Mouse (Mus musculus) testis, adult 2 months (tissue): Measurements from ENCODE around the gene Ppp1cc. TPM values are rescaled to one million over a fixed set of nuclear protein-coding genes. Genes with fewer than 3 reads are reported as not detected.
A peak's percentile ranks its signal among the peaks of the same experiment; 100 is the strongest.

Experiments used
- H3K27ac ChIP-seq: fragments of 200-500 bp; 2 replicates; pipeline ENCODE4 v1.5.1; 2012; ENCODE audit warnings: low read depth, low read length; ENCODE audit not compliant: control insufficient read depth, insufficient read depth
- H3K27me3 ChIP-seq: fragments of 200-500 bp; 2 replicates; pipeline ENCODE4 v1.6.1; 2012; ENCODE audit warnings: mild to moderate bottlenecking, low read length, moderate library complexity; ENCODE audit not compliant: control insufficient read depth, insufficient read depth
- H3K36me3 ChIP-seq: fragments of 200-500 bp; 2 replicates; pipeline ENCODE4 v1.6.1; 2012; ENCODE audit warnings: mild to moderate bottlenecking, low read length; ENCODE audit not compliant: control insufficient read depth, insufficient read depth
- H3K4me1 ChIP-seq: fragments of 200-500 bp; 2 replicates; pipeline ENCODE4 v1.6.1; 2012; ENCODE audit warnings: low read length; ENCODE audit not compliant: control insufficient read depth, insufficient read depth
- H3K4me3 ChIP-seq: fragments of 200-500 bp; 2 replicates; pipeline ENCODE4 v1.5.1; 2012; ENCODE audit warnings: low read depth, mild to moderate bottlenecking, low read length, moderate library complexity, mixed read lengths; ENCODE audit not compliant: control insufficient read depth
- CTCF ChIP-seq: fragments of 200-500 bp; IDR thresholded peaks from 2 replicates; pipeline ENCODE4 v1.5.1; 2012; ENCODE audit warnings: low read depth, mild to moderate bottlenecking, inconsistent platforms, low read length, moderate library complexity; ENCODE audit not compliant: control insufficient read depth, insufficient read depth, insufficient replicate concordance
- POLR2A ChIP-seq: fragments of 200-500 bp; IDR thresholded peaks from 2 replicates; pipeline ENCODE4 v1.6.1; 2012; ENCODE audit warnings: low read depth, mild to moderate bottlenecking, inconsistent platforms, low read length, moderate library complexity; ENCODE audit not compliant: control insufficient read depth
- polyA plus RNA-seq: library from polyadenylated mRNA; depleted of rRNA; stranded (reverse); fragments of >200 nt; gene quantifications from 2 replicates; pipeline ENCODE4 v1.2.3, GENCODE M21; 2012

Ppp1cc gene
- polyA plus RNA-seq, 1 experiment, result 524 TPM

DNA sequence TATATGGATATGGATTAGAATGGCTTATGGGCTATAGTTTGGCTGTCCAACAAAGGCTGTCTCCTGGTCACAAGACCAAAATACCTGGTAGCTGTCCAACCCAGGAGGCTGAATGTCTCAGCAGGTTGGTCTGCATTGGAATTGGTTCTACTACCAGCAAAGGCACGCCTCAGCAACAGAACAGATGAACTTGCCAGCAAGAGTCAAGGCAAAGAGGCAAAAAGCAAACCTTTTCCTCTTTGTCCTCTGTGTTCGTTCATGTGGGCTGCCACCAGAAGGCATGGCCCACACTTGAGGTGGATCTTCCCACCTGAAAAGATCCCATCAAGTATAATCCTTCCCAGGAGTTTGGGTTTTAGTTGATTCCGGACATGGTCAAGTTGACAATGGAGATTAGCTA, 17.4 kb upstream of the Ppp1cc start, which contains the start of gene Ccdc63:
Gene Ccdc63 (minus strand): TSS at position 101 of the 400 bp plus-strand sequence.
- Histone ChIP-seq H3K27me3 (no peaks in the 10 kb centered on the region), H3K4me1 (peaks cover 11% of the 10 kb centered on the region), H3K36me3 (no peaks in the 10 kb centered on the region), H3K4me3 (no peak within 1 kb of the TSS), H3K27ac (no peak within 1 kb of the TSS)
- TF ChIP-seq CTCF, result no peak
- no peak for TF ChIP-seq POLR2A

DNA sequence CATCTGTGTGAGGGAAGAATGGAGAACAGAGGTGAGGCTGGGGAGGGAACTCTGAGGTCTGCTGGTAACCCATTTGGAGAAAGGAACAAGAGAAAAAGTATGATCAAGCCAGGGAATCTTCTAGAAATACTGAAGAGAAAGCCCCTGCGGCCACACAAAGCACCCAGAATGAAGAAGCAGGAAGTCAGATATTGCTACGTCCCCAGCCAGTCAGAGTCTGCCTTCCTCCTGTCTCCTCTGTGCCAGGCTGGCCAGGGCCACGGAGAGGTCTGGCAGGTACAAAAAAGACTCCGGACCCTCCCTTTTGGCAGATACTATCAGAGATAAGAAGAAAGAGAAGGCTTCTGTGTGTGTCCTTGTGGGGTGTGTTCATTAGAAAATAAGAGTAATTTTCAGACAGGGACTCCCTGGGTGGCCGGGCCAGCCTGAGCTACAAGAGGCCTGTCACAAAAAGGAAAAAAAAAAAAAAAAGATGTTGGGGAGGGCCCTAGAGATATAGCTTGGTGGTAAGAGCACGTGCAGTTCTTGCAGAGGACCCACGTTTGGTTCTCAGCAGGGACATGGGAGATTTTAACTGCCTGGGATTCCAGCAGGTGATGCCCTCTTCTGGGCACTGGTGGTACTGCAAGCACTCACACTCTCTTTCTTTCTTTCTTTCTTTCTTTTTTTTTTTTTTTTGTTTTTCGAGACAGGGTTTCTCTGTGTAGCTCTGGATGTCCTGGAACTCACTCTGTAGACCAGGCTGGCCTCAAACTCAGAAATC, 15.7 kb upstream of the Ppp1cc start:
- no peaks in the 10 kb centered on the region for H3K27me3 ChIP-seq
- H3K36me3 ChIP-seq, result no peaks in the 10 kb centered on the region
- H3K4me1 ChIP-seq, result peaks cover 13% of the 10 kb centered on the region
- peak; percentile 81 for TF ChIP-seq CTCF
- no peak for TF ChIP-seq POLR2A
- H3K4me3 ChIP-seq, result no peak overlapping the region
- no peak overlapping the region for H3K27ac ChIP-seq

DNA sequence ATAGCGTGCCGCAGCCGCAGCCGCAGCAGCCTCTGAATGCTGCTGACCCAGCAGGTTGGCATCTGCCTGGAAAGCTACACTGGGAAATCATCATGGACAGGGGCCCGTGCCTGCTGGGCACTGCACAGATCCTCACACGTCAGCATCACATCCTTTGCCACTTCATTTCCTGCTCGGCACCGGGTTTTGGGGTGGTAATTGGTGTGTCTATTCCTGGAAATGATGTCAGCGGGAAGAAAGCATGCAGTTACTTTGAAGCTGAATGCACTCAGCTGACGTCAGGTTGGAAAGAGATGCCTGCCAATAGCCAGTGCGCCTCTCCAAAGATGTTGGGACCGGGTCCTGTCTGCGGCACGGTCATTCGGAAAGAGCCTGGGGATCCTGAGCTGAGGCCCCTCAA, 14.5 kb upstream of the Ppp1cc start:
- H3K36me3 ChIP-seq, result no peaks in the 10 kb centered on the region
- TF ChIP-seq CTCF (no peak), POLR2A (no peak)
- no peaks in the 10 kb centered on the region for H3K27me3 ChIP-seq
- no peak overlapping the region for H3K27ac ChIP-seq
- no peak overlapping the region for H3K4me3 ChIP-seq
- peaks cover 18% of the 10 kb centered on the region for H3K4me1 ChIP-seq

DNA sequence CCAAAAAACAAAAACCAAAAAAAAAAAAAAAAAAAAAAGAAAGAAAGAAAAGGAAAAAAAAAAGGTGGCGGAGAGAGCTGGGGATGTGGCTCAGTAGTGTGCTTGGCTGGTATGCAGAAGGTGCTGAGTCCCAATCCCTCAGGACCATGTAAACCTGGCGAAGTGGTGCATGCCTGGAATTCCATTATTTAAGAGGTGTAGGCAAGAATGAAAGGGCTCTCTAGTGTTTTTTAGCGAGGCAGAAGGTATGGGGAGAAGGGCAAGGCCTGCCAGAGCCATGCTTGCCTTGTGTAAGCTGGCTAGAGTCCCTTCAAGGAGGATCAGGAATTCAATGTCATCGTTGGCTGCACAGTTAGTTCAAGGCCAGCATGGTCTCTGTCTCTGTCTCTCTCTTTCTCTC, 13.3 kb upstream of the Ppp1cc start:
- Histone ChIP-seq H3K27me3 (no peaks in the 10 kb centered on the region), H3K4me3 (peak overlapping the region; percentile 87), H3K4me1 (peaks cover 24% of the 10 kb centered on the region), H3K27ac (peak overlapping the region; percentile 94; the same call in 1 of the 2 replicates), H3K36me3 (no peaks in the 10 kb centered on the region)
- no peak for TF ChIP-seq CTCF
- TF ChIP-seq POLR2A, result no peak

DNA sequence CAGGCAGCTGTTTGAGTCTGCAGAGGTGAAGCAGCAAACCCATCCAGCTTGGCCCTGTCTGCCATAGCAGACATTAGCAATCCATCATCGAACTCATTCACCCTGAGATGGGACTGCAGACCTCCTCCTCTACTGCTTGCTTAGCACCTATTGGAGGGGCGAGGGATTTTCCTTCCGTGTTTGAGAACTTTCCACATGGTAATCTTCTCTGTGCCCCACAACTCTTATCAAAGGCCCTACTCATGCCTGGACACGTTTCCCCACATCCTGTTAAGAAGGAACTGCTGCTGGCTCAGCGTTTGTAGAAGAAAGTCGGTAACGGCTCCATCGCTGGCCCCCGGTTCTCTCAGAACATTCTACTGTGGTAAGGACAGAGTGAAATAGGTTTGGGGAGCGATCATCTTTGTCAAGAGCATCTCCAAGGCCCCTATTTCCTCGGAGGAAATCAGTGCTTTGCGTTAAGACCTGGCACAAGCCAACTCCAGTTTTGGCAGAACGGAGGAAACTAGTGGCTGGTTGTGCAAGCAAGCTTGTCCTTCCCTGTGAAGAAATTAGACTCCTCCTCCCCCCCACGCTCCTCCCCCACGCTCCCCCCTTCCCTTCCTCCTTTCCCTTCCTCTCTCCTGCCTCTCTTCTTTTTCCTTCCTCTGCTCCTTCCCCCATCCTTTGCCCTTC, 12.6 kb upstream of the Ppp1cc start:
- Histone ChIP-seq H3K4me1 (peaks cover 24% of the 10 kb centered on the region), H3K27ac (peak overlapping the region; percentile 94), H3K36me3 (no peaks in the 10 kb centered on the region), H3K27me3 (no peaks in the 10 kb centered on the region), H3K4me3 (peak overlapping the region; percentile 87)
- no peak for TF ChIP-seq CTCF
- 0 out of 2 replicates have a peak, but pooled peaks have one; percentile 37 for TF ChIP-seq POLR2A

DNA sequence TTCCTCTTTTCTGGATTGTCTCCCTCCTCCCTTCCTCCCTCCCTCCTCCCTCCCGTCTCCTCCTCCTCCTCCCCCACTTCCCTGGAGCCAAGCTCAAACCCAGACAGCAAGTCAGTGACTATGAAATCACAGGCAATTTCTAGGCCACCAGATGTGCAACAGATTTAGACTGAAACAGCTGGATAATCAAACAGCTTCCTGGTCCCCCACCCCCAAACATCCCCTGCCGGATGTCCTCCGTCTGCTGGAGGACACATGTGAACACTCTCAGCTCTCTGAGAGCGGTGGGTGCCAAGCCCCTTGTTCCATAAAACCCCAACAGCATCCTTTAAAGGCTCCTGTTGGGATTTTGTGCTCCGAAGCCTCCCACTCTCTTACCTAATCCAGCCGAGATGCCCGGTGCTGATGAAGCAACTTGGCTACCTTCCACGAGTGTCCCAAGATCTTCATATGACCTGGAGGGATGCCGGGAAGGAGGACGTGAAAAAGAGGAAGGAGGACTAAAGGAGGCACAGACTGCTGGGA, 12.0 kb upstream of the Ppp1cc start:
- H3K4me3 ChIP-seq, result peak overlapping the region; percentile 0
- no peak overlapping the region for H3K27ac ChIP-seq

DNA sequence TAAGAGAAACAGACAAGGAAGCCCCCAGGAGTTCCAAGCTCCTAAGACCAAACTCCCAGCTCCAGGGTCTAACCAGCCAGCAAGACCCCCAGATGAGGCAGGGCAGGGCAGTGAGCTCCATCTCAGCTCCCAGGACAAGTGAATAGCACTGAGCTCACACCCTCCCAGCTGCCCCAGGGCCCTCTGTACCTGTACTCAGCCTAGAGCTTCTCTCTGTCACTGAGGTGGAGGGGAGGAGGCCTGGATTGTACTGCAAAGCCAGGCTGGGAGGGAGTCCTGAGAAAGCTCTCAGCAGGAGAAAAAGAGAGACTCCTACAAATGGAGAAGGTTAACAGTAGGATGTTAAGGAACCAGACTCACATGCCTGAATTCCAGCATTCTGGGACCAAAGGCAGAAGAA, 11.5 kb upstream of the Ppp1cc start:
- Histone ChIP-seq H3K36me3 (no peaks in the 10 kb centered on the region), H3K27me3 (no peaks in the 10 kb centered on the region), H3K4me1 (peaks cover 24% of the 10 kb centered on the region), H3K27ac (no peak overlapping the region), H3K4me3 (no peak overlapping the region; the same call in 1 of the 2 replicates)
- TF ChIP-seq CTCF (no peak), POLR2A (no peak)

More for the DNA sequence above, 12.0 kb upstream of the Ppp1cc start:
- peaks cover 24% of the 10 kb centered on the region for H3K4me1 ChIP-seq
- no peaks in the 10 kb centered on the region for H3K36me3 ChIP-seq
- H3K27me3 ChIP-seq, result no peaks in the 10 kb centered on the region
- TF ChIP-seq CTCF (no peak), POLR2A (no peak)
